Mouse (Mus musculus) olfactory bulb, adult 2 months (tissue): ENCODE measurements around the gene Prm3. TPM values are rescaled to one million over a fixed set of nuclear protein-coding genes. Genes with fewer than 3 reads are reported as not detected.
A peak's percentile ranks its signal among the peaks of the same experiment; 100 is the strongest.
"Not testable (repeated sequence)": the region's sequence is repeated elsewhere in the genome, so short reads cannot be mapped to it uniquely, and the experiment has no call there.

ENCODE experiments used
- H3K27ac ChIP-seq: fragments of 200-500 bp; 2 replicates; pipeline ENCODE4 v1.5.1; 2012; ENCODE audit warnings: low read depth, low read length; ENCODE audit not compliant: insufficient read depth
- H3K4me1 ChIP-seq: fragments of 200-500 bp; 2 replicates; pipeline ENCODE4 v1.6.1; 2012; ENCODE audit warnings: low read length; ENCODE audit not compliant: control insufficient read depth, insufficient read depth
- H3K4me3 ChIP-seq: fragments of 200-500 bp; 2 replicates; pipeline ENCODE4 v1.5.1; 2012; ENCODE audit warnings: mild to moderate bottlenecking, low read depth, low read length, moderate library complexity; ENCODE audit not compliant: insufficient read depth
- CTCF ChIP-seq: fragments of 200-500 bp; IDR thresholded peaks from 2 replicates; pipeline ENCODE4 v1.5.1; 2012; ENCODE audit warnings: low read depth, mild to moderate bottlenecking, low read length, moderate library complexity; ENCODE audit not compliant: insufficient read depth
- POLR2A ChIP-seq: fragments of 200-500 bp; IDR thresholded peaks from 2 replicates; pipeline ENCODE4 v1.6.1; 2012; ENCODE audit warnings: mild to moderate bottlenecking, low read depth, low read length, moderate library complexity; ENCODE audit not compliant: insufficient read depth
- WGBS: fragments of 180-500 bp; shearing (Covaris S2); methylation state at CpG from one replicate; pipeline ENCODE4 v1.1.7; 2018; 5-methylcytosine and 5-hydroxymethylcytosine counted together
- polyA plus RNA-seq: library from polyadenylated mRNA; stranded (reverse); fragments of >200 nt; gene quantifications from 2 replicates; pipeline ENCODE4 v1.2.4, GENCODE M21; 2012; ENCODE audit warnings: low replicate concordance; ENCODE audit not compliant: missing spikeins, insufficient read depth, insufficient read length

The Prm3 gene
- polyA plus RNA-seq, 1 experiment: not detected

DNA sequence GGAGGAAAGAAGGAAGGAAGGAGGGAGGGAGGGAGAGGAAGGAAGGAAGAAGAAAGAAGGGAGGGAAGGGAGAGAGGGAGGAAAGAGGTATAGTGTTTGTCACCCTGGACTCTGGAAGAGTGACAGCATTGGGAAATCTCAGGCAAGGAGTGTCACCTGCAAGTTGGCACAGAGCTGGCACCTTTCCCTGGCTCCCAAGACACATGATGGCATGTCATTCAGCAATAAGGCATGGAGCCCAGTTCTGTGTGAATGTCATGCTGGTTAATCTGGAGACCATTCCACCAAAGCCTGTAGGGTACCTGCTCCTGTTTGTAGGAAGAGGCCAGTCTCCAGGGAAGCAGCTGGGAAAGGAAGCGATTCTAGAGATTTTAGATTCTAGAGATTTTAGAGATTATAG lies 19.7 kb upstream of the Prm3 start:
- TF ChIP-seq POLR2A (no peak), CTCF (no peak)
- 96% methylated on average over 1 of the region's 1 CpGs for WGBS
- H3K4me1 ChIP-seq: no peaks in the 10 kb centered on the region
- no peak overlapping the region for H3K4me3 ChIP-seq
- no peak overlapping the region for H3K27ac ChIP-seq

- H3K27ac ChIP-seq: no peak within 1 kb of the TSS
- H3K4me1 ChIP-seq: no peaks in the 10 kb centered on the region
- 79% methylated on average over 10 of the region's 10 CpGs for WGBS
- no peak within 1 kb of the TSS for H3K4me3 ChIP-seq
- no peak for TF ChIP-seq POLR2A
- no peak for TF ChIP-seq CTCF
These were observed 15.2 kb upstream of the Prm3 start, which contains the start of gene Prm1 for GRCm38 (mm10) chr16:10805789-10806527. Prm1 (minus strand) TSS chr16:10805839.

DNA sequence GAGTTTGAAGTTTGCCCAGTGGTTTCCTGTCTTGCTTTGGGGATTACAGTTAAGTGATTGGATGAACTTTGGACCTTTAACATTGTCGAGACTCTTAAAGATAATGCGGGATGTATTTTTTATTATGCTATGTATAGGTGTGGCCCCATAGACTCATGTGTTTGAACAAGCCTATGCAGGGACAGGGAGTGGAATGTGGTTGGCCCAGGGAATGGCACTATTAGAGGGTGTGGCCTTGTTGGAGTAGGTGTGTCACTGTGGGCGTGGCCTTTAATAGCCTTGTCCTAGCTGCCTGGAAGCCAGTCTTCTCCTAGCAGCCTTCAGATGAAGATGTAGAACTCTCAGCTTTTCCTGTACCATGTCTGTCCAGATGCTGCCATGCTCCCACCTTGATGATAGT lies 11.7 kb upstream of the Prm3 start:
- not testable (repeated sequence) for H3K27ac ChIP-seq, H3K4me3 ChIP-seq, H3K4me1 ChIP-seq
- 91% methylated on average over 3 of the region's 3 CpGs for WGBS

GRCm38 (mm10) chr16:10796034-10796433 lies 5.3 kb upstream of the Prm3 start, which contains the start of gene Prm2:
Prm2 (minus strand) TSS chr16:10796134.
- H3K4me3 ChIP-seq: no peak within 1 kb of the TSS
- WGBS: 90% methylated on average over 6 of the region's 6 CpGs
- TF ChIP-seq POLR2A: no peak
- TF ChIP-seq CTCF: no peak

GRCm38 (mm10) chr16:10788866-10789265 lies 1.8 kb downstream of the Prm3 start:
- 72% methylated on average over 4 of the region's 4 CpGs for WGBS
- H3K27ac ChIP-seq: no peak overlapping the region
- peaks cover 15% of the 10 kb centered on the region for H3K4me1 ChIP-seq
- H3K4me3 ChIP-seq: no peak overlapping the region
- TF ChIP-seq CTCF (no peak), POLR2A (no peak)

More at GRCm38 (mm10) chr16:10796034-10796433, 5.3 kb upstream of the Prm3 start, which contains the start of gene Prm2:
- Histone ChIP-seq H3K4me1 (no peaks in the 10 kb centered on the region), H3K27ac (no peak within 1 kb of the TSS)

GRCm38 (mm10) chr16:10788271-10788670 lies 2.4 kb downstream of the Prm3 start, which contains the start of gene Tnp2:
Tnp2 (minus strand) TSS chr16:10788660.
- TF ChIP-seq POLR2A: no peak
- TF ChIP-seq CTCF: no peak
- peaks cover 15% of the 10 kb centered on the region for H3K4me1 ChIP-seq
- 71% methylated on average over 16 of the region's 16 CpGs for WGBS

DNA sequence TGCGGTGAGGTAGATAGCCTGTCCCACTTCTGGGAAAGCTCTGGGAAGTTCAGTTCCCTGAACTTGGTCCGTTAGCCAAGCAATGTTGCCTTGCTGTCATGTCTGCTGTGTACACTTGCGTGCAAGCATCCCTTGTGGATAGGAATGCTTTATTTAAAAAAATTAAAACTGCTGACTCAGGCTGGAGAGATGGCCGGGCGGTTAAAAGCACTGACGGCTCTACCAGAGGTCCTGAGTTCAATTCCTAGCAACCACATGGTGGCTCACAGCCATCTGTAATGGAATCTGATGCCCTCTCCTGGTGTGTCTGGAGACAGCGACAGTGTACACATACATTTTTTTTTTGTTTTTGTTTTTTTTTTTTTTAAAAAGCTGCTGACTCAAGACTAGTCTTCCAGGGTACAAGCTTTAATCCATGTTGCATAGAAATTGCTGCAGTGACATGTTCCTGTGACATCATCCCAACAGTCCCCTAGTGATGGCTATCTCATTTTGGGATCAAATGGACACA lies 3.1 kb downstream of the Prm3 start:
- Histone ChIP-seq H3K4me1 (peaks cover 21% of the 10 kb centered on the region), H3K4me3 (no peak overlapping the region), H3K27ac (no peak overlapping the region)
- TF ChIP-seq POLR2A: no peak
- no peak for TF ChIP-seq CTCF
- 84% methylated on average over 7 of the region's 7 CpGs for WGBS

More at GRCm38 (mm10) chr16:10788271-10788670, 2.4 kb downstream of the Prm3 start, which contains the start of gene Tnp2:
- Histone ChIP-seq H3K4me3 (no peak within 1 kb of the TSS), H3K27ac (no peak within 1 kb of the TSS)

DNA sequence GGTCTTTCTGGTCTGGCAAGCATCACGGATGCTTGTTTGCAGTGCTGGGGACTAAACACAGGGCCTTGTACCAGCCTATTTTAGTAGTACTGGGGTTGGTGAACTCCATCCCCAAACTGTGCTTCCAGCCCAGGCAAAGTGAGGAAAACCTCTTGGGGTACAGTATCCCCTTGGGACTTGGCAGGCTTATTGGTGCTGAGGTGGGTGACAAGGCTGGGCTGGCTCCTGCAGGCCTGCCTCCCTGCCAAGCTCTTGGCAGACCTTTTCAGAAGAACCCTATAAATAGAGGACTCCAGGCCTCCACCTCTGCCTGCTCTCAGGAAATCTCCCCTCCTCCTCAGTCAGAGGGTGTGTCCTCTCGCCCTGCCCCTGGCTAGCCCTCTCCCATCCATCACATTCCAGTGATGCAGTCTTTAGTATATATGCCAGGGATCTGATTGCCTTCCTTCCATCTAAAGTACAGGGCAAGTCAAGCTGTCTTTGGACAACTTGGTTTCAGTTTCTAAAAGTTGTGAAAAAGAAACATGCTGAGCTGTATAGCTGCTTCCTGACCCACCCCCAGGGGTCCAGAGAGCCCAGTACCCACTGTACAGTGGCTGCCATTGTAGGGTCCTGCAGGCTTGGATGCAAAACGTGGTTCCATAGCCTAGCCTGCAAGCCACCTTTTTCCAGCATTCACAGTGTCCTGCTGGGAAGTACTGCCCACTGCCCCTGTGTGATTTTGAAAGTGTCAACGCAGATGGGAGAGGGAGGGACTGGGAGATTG lies 3.7 kb downstream of the Prm3 start:
- 68% methylated on average over 4 of the region's 4 CpGs for WGBS
- Histone ChIP-seq H3K4me3 (no peak overlapping the region), H3K27ac (no peak overlapping the region; the same call in 1 of the 2 replicates), H3K4me1 (peaks cover 24% of the 10 kb centered on the region)
- TF ChIP-seq CTCF (no peak), POLR2A (no peak)

DNA sequence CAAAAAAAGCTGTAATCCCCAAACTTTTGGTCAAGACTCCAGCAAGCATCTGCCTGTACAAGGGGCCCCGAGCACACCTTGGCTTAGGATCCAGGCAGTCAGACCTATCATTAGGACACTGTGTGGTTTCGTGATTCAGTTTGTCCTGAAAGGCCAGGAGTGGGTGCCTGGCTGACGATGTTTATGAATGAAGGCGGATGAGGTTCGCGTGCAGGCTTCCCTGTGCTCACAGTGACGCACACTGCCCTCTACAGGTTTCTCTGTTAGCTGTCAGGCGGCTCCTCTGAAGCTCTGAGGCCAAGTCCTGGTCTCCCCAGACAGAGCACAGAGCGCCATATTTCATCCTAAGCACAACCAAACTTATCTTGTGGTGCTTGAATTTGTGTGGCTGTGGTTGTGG lies 4.4 kb downstream of the Prm3 start:
- under 1% methylated on average over 9 of the region's 9 CpGs for WGBS
- peak overlapping the region; percentile 69 for H3K4me3 ChIP-seq
- peak overlapping the region; percentile 71 for H3K27ac ChIP-seq
- TF ChIP-seq CTCF: peak; percentile 73
- TF ChIP-seq POLR2A: no peak
- H3K4me1 ChIP-seq: peaks cover 24% of the 10 kb centered on the region
